Mouse (Mus musculus): ENCODE measurements around the gene Prtn3. TPM values are rescaled to one million over a fixed set of nuclear protein-coding genes. Genes with fewer than 3 reads are reported as not detected.
A peak's percentile ranks its signal among the peaks of the same experiment; 100 is the strongest.

Prtn3 gene
- polyA plus RNA-seq, 1 experiment from 2014 or later = 38.6 TPM

GRCm38 (mm10) chr10:79856704-79857451 is 17.4 kb upstream of the Prtn3 start:
- no peak for ATAC-seq
- H3K4me3 ChIP-seq = peak overlapping the region; percentile 93
- peaks cover 62% of the 10 kb centered on the region for H3K36me3 ChIP-seq
- H3K27ac ChIP-seq = peak overlapping the region; percentile 99
- WGBS (ENCODE audit: insufficient replicate concordance) = 42% methylated on average over 7 of the region's 7 CpGs
- H3K4me2 ChIP-seq = peak overlapping the region; percentile 98
- H3K9me3 ChIP-seq (replicated peaks) = no peaks in the 10 kb centered on the region
- H3K9ac ChIP-seq = peak overlapping the region; percentile 97
- no peaks in the 10 kb centered on the region for H3K27me3 ChIP-seq (replicated peaks)
- peaks cover 62% of the 10 kb centered on the region for H3K4me1 ChIP-seq

- no peak for ATAC-seq
- Histone ChIP-seq H3K4me2 (peak overlapping the region; percentile 98), H3K9ac (peak overlapping the region; percentile 97), H3K4me1 (peaks cover 56% of the 10 kb centered on the region), H3K36me3 (peaks cover 67% of the 10 kb centered on the region), H3K9me3 (replicated peaks) (no peaks in the 10 kb centered on the region), H3K27ac (peak overlapping the region; percentile 99), H3K27me3 (replicated peaks) (no peaks in the 10 kb centered on the region), H3K4me3 (peak overlapping the region; percentile 93)
- 42% methylated on average over 4 of the region's 4 CpGs for WGBS (ENCODE audit: insufficient replicate concordance)
Measured at GRCm38 (mm10) chr10:79857452-79857811, 16.8 kb upstream of the Prtn3 start.

- ATAC-seq = no peak
- Histone ChIP-seq H3K9me3 (replicated peaks) (no peaks in the 10 kb centered on the region), H3K4me1 (peaks cover 52% of the 10 kb centered on the region), H3K4me2 (peak overlapping the region; percentile 98), H3K9ac (0 out of 2 replicates have a peak overlapping the region, but pooled peaks have one; percentile 22), H3K27me3 (replicated peaks) (no peaks in the 10 kb centered on the region), H3K4me3 (peak overlapping the region; percentile 93), H3K27ac (peak overlapping the region; percentile 99; the same call in 1 of the 2 replicates), H3K36me3 (peaks cover 72% of the 10 kb centered on the region)
- 78% methylated on average over 2 of the region's 2 CpGs for WGBS (ENCODE audit: insufficient replicate concordance)
Measured at GRCm38 (mm10) chr10:79857894-79858293, 16.4 kb upstream of the Prtn3 start.

DNA sequence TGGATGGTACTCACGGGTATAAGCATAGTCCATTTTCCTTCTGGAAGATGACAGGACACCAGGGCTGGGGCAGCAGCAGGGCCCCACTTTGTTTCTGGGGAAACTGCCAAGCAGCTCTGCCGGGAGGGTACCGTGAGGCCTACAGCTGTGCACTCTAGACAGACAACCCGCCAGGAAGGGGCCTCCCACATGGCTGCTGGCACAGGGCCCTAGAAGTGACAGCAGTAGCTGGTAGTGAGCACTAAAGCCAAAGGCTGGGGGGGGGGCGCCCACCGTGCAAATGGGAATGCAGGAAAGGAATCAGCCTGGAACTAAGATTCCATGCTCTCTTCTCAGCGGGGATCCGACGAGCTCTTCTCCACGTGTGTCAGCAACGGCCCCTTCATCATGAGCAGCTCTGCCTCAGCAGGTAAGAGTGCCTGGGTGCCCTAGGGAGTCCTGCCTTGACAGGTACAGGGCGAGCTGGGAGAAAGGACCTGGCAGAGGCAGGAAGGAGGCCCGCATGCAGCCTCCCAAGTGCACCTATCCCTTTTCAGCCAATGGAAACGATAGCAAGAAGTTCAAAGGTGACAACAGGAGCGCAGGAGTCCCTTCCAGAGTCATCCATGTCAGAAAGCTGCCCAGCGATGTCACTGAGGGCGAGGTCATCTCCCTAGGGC is 15.7 kb upstream of the Prtn3 start:
- WGBS (ENCODE audit: insufficient replicate concordance) = 71% methylated on average over 17 of the region's 17 CpGs
- Histone ChIP-seq H3K4me1 (peaks cover 45% of the 10 kb centered on the region), H3K27ac (peak overlapping the region; percentile 42; the same call in 1 of the 2 replicates), H3K4me3 (peak overlapping the region; percentile 93), H3K9ac (0 out of 2 replicates have a peak overlapping the region, but pooled peaks have one; percentile 22), H3K4me2 (peak overlapping the region; percentile 98), H3K27me3 (replicated peaks) (no peaks in the 10 kb centered on the region), H3K36me3 (peaks cover 78% of the 10 kb centered on the region), H3K9me3 (replicated peaks) (no peaks in the 10 kb centered on the region)
- ATAC-seq = no peak

GRCm38 (mm10) chr10:79859116-79859515 is 15.2 kb upstream of the Prtn3 start:
- Histone ChIP-seq H3K4me1 (peaks cover 42% of the 10 kb centered on the region), H3K27me3 (replicated peaks) (no peaks in the 10 kb centered on the region), H3K27ac (no peak overlapping the region), H3K4me3 (no peak overlapping the region), H3K4me2 (no peak overlapping the region), H3K9ac (no peak overlapping the region), H3K36me3 (peaks cover 84% of the 10 kb centered on the region), H3K9me3 (replicated peaks) (no peaks in the 10 kb centered on the region)
- ATAC-seq = no peak
- WGBS (ENCODE audit: insufficient replicate concordance) = 84% methylated on average over 11 of the region's 11 CpGs

GRCm38 (mm10) chr10:79860079-79860911 is 14.0 kb upstream of the Prtn3 start:
- no peak overlapping the region for H3K27ac ChIP-seq
- 91% methylated on average over 26 of the region's 26 CpGs for WGBS (ENCODE audit: insufficient replicate concordance)
- no peaks in the 10 kb centered on the region for H3K27me3 ChIP-seq (replicated peaks)
- H3K4me2 ChIP-seq = no peak overlapping the region
- peaks cover 48% of the 10 kb centered on the region for H3K4me1 ChIP-seq
- ATAC-seq = no peak
- H3K36me3 ChIP-seq = peaks cover 96% of the 10 kb centered on the region
- H3K4me3 ChIP-seq = no peak overlapping the region
- H3K9me3 ChIP-seq (replicated peaks) = no peaks in the 10 kb centered on the region
- no peak overlapping the region; the same call in 1 of the 2 replicates for H3K9ac ChIP-seq

- no peaks in the 10 kb centered on the region for H3K27me3 ChIP-seq (replicated peaks)
- no peak overlapping the region for H3K9ac ChIP-seq
- no peak overlapping the region for H3K4me2 ChIP-seq
- ATAC-seq = no peak
- no peak overlapping the region for H3K4me3 ChIP-seq
- 87% methylated on average over 25 of the region's 25 CpGs for WGBS (ENCODE audit: insufficient replicate concordance)
- peaks cover 98% of the 10 kb centered on the region for H3K36me3 ChIP-seq
- H3K27ac ChIP-seq = 0 out of 2 replicates have a peak overlapping the region, but pooled peaks have one; percentile 8
- peaks cover 43% of the 10 kb centered on the region for H3K4me1 ChIP-seq
- H3K9me3 ChIP-seq (replicated peaks) = no peaks in the 10 kb centered on the region
Measured at GRCm38 (mm10) chr10:79861230-79862048, 12.8 kb upstream of the Prtn3 start.

- Histone ChIP-seq H3K36me3 (peaks cover 91% of the 10 kb centered on the region), H3K9me3 (replicated peaks) (no peaks in the 10 kb centered on the region), H3K4me2 (no peak overlapping the region), H3K27ac (no peak overlapping the region), H3K9ac (no peak overlapping the region), H3K4me1 (peaks cover 35% of the 10 kb centered on the region), H3K27me3 (replicated peaks) (no peaks in the 10 kb centered on the region), H3K4me3 (no peak overlapping the region)
- 86% methylated on average over 23 of the region's 23 CpGs for WGBS (ENCODE audit: insufficient replicate concordance)
- no peak for ATAC-seq
Measured at GRCm38 (mm10) chr10:79862049-79862788, 12.1 kb upstream of the Prtn3 start.

GRCm38 (mm10) chr10:79862925-79863324 is 11.4 kb upstream of the Prtn3 start:
- peaks cover 84% of the 10 kb centered on the region for H3K36me3 ChIP-seq
- peaks cover 28% of the 10 kb centered on the region for H3K4me1 ChIP-seq
- no peak overlapping the region for H3K4me2 ChIP-seq
- H3K4me3 ChIP-seq = no peak overlapping the region
- ATAC-seq = no peak
- no peak overlapping the region for H3K27ac ChIP-seq
- no peaks in the 10 kb centered on the region for H3K27me3 ChIP-seq (replicated peaks)
- H3K9me3 ChIP-seq (replicated peaks) = no peaks in the 10 kb centered on the region
- WGBS (ENCODE audit: insufficient replicate concordance) = 79% methylated on average over 10 of the region's 10 CpGs
- H3K9ac ChIP-seq = no peak overlapping the region

GRCm38 (mm10) chr10:79864351-79865188 is 9.7 kb upstream of the Prtn3 start:
- ATAC-seq = no peak; the same call in 1 of the 2 replicates
- Histone ChIP-seq H3K4me3 (no peak overlapping the region), H3K4me1 (peaks cover 14% of the 10 kb centered on the region), H3K36me3 (peaks cover 67% of the 10 kb centered on the region), H3K27me3 (replicated peaks) (no peaks in the 10 kb centered on the region), H3K9me3 (replicated peaks) (no peaks in the 10 kb centered on the region), H3K4me2 (no peak overlapping the region), H3K27ac (peak overlapping the region; percentile 39), H3K9ac (no peak overlapping the region)
- WGBS (ENCODE audit: insufficient replicate concordance) = 55% methylated on average over 10 of the region's 10 CpGs
